Mouse (Mus musculus): ENCODE measurements around the gene Zfp697. TPM values are rescaled to one million over a fixed set of nuclear protein-coding genes. Genes with fewer than 3 reads are reported as not detected.

Gene Zfp697
- total RNA-seq (2021) = 10 to 100 TPM; 29.5 to 30.1 TPM
- long read RNA-seq, experiment 1, partial matches to known transcripts = 1 of 8 reads
- long read RNA-seq, experiment 1, other reads (novel, unspliced or antisense) = 5 of 8 reads
- long read RNA-seq, experiment 2, full-length matches to known transcripts = 3 of 5 reads
- long read RNA-seq, experiment 2, partial matches to known transcripts = 0 of 5 reads
- long read RNA-seq, experiment 2, other reads (novel, unspliced or antisense) = 2 of 5 reads

DNA sequence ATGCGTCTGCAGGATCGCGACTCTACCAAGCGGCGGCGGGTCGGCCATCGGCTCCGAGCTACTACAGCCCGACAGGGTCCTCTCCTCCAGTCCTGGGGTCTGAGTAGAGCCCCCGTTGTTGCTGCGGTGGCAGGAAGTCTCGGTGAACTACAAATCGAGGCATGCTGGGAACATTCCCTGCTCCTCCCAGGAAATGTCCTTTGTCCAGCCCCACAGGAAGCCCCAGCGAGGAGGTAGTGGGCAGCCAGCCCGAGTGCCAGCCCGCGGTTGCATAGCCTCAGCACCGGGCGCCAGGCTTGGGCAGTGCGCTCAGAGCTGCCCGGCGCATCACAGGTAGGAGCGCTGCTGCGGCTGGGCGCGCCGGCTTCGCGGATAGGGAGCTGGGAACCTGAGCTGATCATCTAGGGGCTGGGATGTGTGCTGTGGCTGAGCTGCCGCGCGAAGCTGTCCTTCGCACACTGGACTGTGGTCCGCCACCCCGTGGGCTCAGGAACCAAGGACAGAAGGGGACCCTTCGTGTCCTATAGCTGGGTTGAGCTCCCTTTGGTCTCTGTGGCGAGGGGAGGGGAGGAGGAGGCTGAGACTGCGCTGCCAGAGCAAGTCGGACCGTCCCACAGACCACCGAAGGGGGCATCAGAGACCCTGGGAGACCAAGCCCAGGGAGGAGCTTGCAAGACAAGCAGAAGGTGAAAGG, at the start of gene Zfp697:
Gene Zfp697, plus strand, starts transcription at position 216 of the 694 bp plus-strand sequence.
- DNase-seq (ENCODE audit: low spot score in 2 of 2) = peak; percentile 79 to 83

DNA sequence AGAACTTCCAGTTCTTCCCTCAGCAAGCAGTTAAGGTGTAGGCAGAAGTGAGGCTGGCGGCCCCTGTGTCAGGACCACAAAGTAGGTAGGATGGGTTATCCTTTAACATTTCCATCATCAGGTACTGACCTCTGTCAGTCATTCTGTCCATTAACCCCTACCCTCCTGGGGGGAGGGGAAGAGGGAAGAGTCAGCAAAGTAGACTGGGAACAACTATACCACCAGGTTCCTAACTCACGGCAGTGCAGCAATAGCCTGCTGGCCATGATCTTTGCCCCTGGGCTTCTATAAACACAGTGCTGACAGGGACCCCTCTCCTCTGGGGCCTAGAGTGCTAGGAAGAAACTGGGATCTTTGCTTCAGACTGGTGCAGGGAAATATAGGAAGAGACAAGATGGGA, 48.3 kb upstream of the Zfp697 start:
- no peak for DNase-seq (ENCODE audit: low spot score in 2 of 2)

DNA sequence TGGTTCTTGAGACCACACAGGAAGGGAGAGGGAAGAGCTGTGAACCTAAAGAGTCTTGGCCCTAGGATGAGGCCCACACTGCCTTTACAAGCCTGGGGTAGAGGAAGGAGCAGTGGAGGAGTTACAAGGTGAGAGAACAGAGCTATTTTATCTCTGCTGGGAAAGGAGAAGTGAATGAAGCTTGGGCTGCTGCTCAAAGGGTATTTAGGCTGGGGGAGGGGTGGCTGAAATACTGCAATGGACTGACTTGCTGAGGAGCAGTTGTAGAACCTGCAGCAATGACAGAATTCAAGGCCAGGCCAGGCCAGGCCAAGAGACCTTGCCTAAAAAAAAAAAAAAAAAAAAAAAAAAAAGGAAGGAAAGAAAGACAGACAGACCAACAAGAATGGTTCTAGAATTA, 46.9 kb upstream of the Zfp697 start:
- no peak for DNase-seq (ENCODE audit: low spot score in 2 of 2)

DNA sequence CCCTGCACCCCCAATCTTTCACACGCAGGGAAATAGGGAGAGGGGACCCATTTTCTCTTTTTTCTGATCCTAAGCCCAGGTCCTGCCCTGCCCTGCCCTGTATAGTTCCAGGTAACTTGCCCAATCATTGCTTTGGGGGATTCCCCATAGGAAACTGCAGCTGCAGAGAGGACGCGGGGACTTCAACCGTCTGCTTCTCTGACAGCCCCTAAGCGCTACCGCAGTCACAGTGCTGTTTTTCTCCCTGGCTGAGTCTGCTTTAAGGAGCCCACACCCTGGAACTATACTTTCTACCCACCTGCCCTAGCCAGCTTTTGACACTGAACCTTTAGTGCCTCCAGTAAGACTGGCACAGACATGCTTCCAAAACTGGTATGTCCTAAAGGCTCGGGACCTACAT, 46.4 kb upstream of the Zfp697 start:
- DNase-seq (ENCODE audit: low spot score in 2 of 2) = no peak

DNA sequence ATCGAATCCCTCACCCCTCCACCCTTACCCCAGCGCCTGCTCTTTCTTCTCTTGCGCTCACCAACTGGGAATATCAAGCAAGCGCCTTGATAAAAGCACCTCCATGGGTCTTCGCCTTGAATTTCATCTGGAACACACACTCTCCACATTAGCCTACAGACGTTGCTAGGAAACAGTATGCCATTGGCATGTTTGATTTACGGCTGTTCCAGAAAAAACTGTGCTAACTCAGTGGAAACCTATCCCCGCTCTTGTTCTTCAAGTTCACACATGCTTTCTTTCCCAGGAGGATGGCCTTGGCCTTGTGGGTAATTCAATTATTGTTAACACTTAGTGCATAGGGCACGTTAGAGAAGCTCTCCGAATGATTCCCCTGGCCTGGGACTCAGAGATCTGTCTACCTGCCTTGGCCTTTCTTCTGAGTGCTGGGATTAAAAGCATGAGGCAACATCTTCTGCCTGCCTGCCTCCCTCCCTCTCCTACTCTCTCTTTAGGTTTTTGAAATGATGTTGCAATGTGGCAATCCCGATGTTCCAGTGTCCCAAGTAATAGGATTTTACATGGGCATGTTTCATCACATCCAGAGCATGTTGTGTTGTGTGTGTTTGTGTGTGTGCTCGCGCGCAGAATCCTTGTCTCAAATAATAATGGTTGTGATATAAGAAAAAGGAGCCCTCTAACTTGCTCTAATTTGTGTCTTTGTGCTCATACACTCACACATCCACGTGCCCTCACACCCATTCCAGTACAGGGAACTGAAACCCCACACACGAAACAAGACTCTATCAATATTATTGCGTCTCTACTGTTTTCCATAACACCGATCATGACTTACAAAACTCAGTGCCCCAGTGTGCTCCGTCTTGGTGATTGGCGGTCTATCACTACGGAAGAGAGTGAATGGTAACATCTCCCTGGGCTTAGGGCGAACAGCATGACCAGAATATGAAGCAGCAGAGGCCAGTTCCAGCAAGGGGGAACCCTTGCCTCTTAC, 45.3 kb upstream of the Zfp697 start:
- no peak for DNase-seq (ENCODE audit: low spot score in 2 of 2)

DNA sequence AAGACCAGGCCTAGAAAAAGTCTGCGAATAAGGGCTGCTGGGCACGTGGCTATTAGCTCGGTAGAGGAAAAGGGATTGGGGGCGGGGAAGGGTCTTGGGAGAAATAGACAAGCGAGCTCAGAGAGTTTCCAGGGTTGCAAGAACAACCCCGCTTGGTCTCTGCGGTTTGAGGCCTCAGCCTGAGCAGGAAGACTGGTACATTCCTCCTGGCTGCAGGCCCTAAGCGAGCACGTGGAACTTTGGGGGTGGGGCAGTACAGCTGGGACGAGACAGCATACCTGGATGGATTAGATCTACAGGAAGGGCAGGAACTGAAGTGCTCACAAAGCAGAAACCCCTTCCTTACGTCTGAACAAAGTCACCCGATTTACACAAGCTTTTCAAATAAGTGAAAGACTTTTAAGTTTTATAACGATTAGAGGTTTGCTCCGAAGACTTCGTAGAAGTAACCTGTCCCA, 43.6 kb upstream of the Zfp697 start:
- peak in 1 of 2 experiments; percentile 20 for DNase-seq (ENCODE audit: low spot score in 2 of 2)

DNA sequence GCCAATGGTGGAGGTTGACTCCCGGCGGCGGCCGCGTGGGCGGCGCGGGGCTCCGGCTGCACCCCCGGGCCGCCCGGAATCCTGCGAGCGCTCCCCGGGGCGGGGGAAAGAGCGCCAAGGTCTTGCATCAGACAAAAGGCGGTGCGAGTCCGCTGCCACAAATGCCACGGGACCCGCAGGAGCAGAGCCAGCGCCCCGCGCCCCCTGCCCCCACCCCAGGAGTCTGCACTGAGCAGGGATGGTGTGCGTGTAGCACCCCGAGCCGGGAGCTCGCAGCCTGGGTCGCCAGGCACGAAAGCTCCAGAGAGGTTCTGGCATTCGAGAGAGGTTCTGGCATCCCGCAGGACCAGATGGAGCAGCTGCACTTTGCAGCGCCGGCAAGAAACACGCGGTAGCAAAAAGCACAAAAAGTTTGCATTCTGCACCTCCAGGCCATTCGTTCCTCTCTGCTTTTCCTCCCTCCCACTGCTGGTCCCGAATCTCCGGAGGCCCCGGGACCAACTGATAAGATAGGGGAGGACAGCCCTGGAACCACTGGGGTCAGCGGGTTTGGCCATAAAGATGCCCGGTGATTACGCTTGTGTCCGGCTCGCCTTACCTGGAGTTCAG, 43.1 kb upstream of the Zfp697 start:
- DNase-seq (ENCODE audit: low spot score in 2 of 2) = peak; percentile 8 to 42

DNA sequence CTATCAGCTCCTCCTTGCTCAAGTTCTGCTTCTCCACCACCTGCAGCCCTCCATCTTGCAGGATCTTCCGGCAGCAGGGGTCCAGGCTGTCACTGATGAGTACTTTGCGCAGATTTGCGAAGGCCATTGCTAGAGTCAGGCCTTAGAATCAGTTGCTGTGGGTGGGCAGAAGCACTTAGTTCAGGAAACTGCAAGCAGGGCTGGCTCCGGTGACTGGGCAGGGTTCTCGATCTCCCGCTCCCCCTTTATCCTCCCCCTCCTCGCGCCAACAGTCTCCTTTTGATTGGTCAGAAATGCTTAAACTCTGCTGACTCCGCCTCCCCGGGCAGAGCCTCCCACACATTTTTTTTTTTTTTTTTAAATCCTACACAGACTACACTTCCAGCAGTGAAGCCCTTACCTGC, 42.6 kb upstream of the Zfp697 start, which contains the start of gene Phgdh:
Gene Phgdh, minus strand, starts transcription at position 285 of the 404 bp plus-strand sequence.
- DNase-seq (ENCODE audit: low spot score in 2 of 2) = peak; percentile 25 to 28

DNA sequence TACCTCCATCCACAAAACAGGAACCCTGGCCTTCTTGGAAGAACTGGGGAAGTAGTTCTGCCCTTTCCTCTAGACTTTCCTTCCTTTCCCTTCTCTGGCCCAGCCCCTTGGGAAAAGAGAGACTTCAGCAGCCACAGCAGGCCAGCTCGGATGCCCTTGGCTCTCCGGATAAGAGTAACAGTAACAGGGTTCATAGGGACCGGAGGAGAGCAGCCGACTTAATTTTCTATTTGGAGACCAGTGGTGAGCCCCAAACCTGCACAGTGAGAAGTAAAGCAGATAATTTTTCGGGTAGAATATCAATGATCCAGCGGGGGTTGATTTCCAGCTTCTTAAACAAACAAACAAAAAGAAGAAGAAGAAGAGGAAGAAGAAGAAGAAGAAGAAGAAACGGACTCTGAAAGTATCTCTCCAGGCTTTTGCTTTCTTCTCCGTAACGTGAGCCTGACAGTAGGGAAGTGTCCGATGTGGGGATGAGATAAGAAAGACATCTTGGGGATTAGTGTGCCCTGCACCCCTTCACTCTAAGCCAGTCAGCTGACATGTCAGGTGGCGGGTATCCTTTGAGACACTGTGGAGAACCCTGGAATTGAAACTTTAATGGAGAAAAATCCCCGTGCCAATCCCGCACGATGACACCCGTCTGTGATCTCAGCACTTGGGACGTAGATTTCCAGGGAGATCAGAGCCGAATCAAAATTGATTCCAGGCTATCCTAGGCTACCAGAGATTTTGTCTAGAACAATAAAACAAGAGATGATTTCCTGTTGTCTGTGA, 41.3 kb upstream of the Zfp697 start:
- no peak for DNase-seq (ENCODE audit: low spot score in 2 of 2)

DNA sequence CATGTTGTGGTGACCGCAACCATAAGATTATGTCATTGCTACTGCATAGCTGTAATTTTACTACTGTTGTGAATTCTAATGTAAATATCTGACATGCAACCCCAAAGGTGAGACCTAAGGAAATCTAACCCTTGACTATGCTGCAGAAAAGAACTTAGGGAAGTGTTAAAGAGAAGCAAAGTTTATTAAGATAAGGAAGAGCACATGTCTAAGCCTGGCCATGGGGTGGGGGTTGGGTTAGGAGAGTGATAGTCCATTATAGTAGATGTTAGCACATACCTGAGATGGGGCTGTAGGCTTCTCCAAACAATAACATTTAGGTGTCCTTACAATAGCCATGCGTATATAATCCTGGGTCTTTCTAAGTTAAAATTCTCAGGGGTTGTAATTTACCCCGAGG, 39.0 kb upstream of the Zfp697 start:
- no peak for DNase-seq (ENCODE audit: low spot score in 2 of 2)

DNA sequence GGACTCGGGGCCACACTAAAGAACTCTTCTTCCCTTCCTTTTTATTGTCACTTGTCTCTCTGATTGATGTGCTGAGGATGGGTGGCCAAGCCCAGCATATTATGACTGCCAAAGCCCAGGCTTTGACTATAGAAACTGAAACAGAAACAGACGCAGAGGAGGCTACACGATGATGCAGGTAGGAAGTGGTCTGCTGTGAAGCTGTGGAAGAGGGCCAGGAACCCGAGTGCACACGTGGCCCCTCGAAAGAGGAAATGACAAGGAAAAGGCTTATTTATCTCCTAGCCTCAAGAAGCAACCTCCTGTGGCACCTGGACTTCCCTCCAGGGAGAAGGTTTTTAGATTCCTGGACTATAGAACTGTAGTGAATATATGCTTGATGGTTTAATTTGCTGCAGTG, 34.2 kb upstream of the Zfp697 start:
- no peak for DNase-seq (ENCODE audit: low spot score in 2 of 2)

DNA sequence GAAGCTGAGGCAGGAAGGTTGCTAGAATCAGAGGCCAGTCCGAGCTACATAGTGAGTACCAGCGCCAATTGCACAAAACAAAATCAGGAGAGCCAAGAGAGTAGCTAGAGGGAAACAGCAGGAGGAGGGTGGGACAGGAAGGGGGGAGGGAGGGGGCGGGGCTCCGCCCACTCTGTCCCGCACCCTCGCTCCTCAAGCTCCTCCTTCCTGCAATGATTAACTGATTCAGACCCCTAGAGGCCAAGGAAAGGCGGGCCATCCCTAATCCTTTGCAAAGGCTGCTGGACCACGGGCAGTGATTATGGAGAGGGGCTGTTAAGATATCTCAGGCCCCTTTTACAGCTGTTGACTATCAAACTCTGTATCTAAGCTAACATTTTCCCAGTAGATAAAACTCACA, 33.6 kb upstream of the Zfp697 start:
- DNase-seq (ENCODE audit: low spot score in 2 of 2) = no peak

DNA sequence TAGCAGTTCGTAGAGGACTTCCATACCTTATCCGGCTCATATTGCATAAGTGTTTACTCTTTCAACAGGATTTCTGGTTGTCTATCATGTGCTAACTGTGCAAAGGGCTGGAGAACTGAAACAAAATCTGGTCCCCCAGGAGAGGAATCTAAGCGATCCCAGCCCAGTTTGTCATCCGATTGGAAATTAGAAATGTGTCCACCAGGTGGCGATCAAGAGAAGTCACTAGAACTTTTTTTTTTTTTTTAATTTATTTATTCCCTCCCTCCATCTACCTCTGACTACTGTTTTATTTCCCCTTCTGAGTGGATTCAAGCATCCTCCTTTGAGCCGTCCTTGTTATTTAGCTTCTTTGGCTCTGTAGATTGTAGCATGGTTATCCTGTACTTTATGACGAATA, 28.4 kb upstream of the Zfp697 start:
- DNase-seq (ENCODE audit: low spot score in 2 of 2) = peak; percentile 65 to 78

DNA sequence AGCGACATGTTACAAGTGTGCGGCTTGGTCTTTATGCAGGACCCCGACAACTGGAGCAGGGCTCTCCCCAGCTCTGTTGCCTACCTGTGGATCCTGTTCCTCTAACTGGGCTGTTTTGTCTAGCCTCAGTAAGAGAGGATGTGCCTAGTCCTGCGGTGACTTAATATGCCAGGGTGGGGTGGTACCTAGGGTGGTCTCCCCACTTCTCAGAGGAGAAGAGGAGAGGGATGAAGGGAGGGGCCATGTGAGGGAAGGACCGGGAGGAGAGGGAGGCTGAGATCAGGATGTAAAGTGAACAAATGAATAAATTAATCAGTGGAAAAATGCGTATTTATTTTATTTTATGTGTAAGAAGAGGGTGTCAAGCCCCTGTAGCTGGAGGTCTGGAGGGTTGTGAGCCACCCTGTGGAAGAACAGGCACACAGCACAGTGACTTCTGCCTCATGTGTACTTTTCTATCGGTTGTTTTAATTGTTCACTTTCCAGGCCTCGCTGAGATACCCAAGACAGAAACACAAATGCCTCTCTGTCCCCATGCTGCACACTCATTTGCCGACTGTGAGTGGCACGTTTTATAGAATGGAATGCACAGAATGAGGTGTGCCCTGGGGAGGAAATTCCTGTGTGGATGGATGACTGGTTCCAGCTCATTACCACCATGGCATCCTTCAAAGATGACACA, 26.8 kb upstream of the Zfp697 start:
- no peak for DNase-seq (ENCODE audit: low spot score in 2 of 2)

DNA sequence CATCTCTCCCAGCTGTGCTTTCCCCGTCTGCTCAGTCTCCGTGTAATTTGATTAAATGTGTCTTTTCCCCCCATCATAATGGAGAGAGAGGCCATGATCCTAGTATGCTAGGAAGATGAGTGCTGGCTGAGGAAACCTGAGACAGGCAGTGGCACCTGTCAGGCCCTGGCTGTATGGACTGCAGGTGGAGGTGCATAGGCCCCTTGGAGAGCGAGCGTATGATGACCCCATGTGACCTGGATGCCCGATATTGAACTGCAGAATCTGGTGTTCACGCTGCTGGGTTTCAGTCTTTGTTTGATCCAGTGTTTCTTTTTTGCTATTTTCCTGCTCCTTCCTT, 26.3 kb upstream of the Zfp697 start:
- DNase-seq (ENCODE audit: low spot score in 2 of 2) = no peak

DNA sequence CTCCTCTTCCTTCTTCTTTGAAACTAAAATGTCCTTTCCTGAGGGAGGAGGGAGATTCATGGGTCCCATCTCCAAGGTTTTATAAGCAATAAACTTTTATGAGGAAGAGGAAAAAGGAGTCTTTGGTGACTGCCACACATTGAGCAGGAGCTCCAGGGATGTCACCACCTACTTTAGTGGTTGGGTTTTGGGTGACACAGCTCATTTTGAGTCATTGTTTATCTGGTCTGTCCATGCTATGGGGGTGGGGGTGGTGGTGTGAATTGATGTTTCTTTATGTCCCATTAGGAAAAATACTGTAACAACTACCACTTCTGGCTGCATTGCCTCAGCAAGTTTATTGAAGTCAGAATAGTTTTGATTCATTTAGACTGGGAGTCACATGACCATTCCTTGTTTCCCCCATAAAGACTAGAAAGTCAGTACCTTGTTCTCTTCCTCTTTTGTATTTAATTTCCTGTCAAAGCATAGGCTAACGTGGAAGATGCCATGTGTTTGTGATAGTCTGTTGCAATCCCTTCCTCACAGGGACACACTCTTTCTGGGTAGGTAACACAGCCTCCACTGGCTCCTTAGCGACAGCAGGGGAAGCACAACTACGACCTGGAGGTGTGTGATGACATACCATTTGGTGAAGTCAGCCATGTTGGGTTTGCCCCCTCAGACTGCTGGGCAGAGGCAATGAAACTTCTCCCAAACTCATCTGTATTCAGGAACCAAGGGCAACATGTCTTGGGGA, 25.5 kb upstream of the Zfp697 start:
- DNase-seq (ENCODE audit: low spot score in 2 of 2) = no peak

DNA sequence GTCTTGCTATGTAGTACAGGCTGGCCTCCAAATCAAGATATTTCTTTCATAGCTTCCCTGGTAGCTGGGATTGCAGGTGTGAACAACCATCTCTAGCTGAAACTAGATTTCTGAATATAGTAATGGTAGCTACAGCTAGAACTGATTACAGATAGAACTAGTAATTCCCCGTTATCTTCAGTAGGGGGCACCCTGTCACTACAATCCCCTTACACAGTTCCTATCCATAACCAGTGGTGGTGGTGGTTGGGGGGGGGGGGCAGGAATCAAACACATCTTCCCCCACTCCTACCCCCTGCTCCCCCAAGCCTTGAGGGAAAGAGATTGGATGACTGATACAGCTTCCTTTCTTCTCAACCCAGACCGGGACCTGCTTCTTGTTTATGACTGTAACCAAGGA, 19.5 kb upstream of the Zfp697 start:
- DNase-seq (ENCODE audit: low spot score in 2 of 2) = peak; percentile 22 to 39

DNA sequence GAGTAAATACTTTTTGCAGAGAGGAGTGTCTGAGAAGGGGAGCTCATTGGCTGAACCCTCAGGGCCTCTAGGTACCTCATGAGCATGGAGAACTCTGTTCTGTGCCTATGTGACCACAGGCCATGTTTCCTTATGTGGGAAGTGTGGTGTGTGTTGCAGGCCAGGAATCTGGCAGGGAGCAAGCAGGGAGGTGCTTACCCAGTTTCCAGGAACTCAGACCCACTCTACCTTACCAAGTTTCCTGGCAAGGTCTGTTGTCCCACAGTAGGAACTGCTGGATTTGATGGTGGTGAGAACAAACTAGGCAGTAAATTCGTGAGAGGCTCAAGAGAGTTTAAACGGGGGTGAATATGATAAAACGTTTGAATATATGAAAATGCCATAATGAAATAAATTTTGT, 16.2 kb upstream of the Zfp697 start:
- no peak for DNase-seq (ENCODE audit: low spot score in 2 of 2)

DNA sequence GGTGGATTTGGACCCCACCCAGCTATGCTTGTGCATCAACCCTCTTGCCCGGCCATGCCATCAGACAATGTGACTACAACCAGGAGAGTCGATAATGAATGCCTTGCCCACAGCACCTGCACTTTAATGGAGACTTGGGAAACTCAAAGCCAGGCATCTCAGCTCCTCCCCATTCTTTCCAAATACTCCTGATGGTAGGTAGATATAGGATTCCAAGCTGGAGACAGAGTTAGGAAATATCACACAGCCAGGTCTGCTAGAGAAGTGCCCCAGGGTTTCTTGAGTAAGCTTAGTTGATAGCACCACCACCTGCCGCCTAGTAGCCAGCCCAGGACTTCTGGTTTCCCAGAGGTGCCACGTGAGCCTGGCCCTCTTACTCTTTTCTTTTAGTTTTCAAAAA, 15.4 kb upstream of the Zfp697 start:
- no peak for DNase-seq (ENCODE audit: low spot score in 2 of 2)

Measured in left cerebral cortex, adult 18-20 months (tissue).